Mouse (Mus musculus) forebrain, embryonic 12.5 days (tissue): ENCODE results near the gene Crbn. TPM values are rescaled to one million over a fixed set of nuclear protein-coding genes. Genes with fewer than 3 reads are reported as not detected.

ENCODE experiments used
- ATAC-seq: fragments of 200-750 bp; cut with Nextera tagmentation; 2 replicates; pipeline ENCODE4 v1.8.0; 2017; ENCODE audit warnings: moderate TSS enrichment; ENCODE audit not compliant: low FRiP score
- H3K27ac ChIP-seq: fragments of 300-500 bp; sonication (generic); 2 replicates; pipeline ENCODE4 v1.5.1; 2016; ENCODE audit warnings: mild to moderate bottlenecking
- H3K27me3 ChIP-seq: fragments of 300-500 bp; sonication (generic); 2 replicates; pipeline ENCODE4 v1.6.1; 2016; ENCODE audit warnings: mild to moderate bottlenecking
- H3K36me3 ChIP-seq: fragments of 300-500 bp; sonication (generic); replicated peaks from 2 replicates; pipeline ENCODE4 v1.6.1; 2016; ENCODE audit warnings: mild to moderate bottlenecking
- H3K4me1 ChIP-seq: fragments of 300-500 bp; sonication (generic); 2 replicates; pipeline ENCODE4 v1.6.1; 2016
- H3K4me2 ChIP-seq: fragments of 300-500 bp; sonication (generic); 2 replicates; pipeline ENCODE4 v1.6.1; 2016; ENCODE audit warnings: mild to moderate bottlenecking, moderate library complexity
- H3K4me3 ChIP-seq: fragments of 300-500 bp; sonication (generic); replicated peaks from 2 replicates; pipeline ENCODE4 v1.5.1; 2016; ENCODE audit warnings: mild to moderate bottlenecking
- H3K9ac ChIP-seq: fragments of 300-500 bp; sonication (generic); 2 replicates; pipeline ENCODE4 v1.6.1; 2016; ENCODE audit warnings: mild to moderate bottlenecking
- H3K9me3 ChIP-seq: fragments of 300-500 bp; sonication (generic); 2 replicates; pipeline ENCODE4 v1.6.1; 2016
- WGBS: fragments of 180-500 bp; shearing (Covaris S2); methylation state at CpG from one replicate; pipeline ENCODE4 v1.1.7; 2016; 5-methylcytosine and 5-hydroxymethylcytosine counted together
- polyA plus RNA-seq: library from polyadenylated mRNA; unstranded; fragments of >200 nt; fragmentation: Nextera tagmentation; extraction: Ambion mirVana; gene quantifications from 2 replicates; pipeline ENCODE4 v1.2.1, GENCODE M21; 2016

Gene Crbn
- polyA plus RNA-seq, 1 experiment from 2014 or later, result 48.3 TPM

GRCm38 (mm10) chr6:106758299-106758698 lies 41.6 kb downstream of the Crbn start:
- H3K9ac ChIP-seq, result no peak overlapping the region
- WGBS, result 84% methylated on average over 3 of the region's 3 CpGs
- H3K9me3 ChIP-seq, result no peaks in the 10 kb centered on the region
- H3K4me1 ChIP-seq, result no peaks in the 10 kb centered on the region
- H3K27me3 ChIP-seq, result no peaks in the 10 kb centered on the region
- no peak overlapping the region for H3K4me3 ChIP-seq
- H3K36me3 ChIP-seq, result no peaks in the 10 kb centered on the region
- H3K4me2 ChIP-seq, result no peak overlapping the region
- ATAC-seq, result no peak
- H3K27ac ChIP-seq, result no peak overlapping the region

- Histone ChIP-seq H3K4me3 (no peak overlapping the region), H3K4me1 (no peaks in the 10 kb centered on the region), H3K27ac (no peak overlapping the region), H3K9ac (no peak overlapping the region), H3K4me2 (no peak overlapping the region), H3K9me3 (no peaks in the 10 kb centered on the region), H3K36me3 (no peaks in the 10 kb centered on the region), H3K27me3 (no peaks in the 10 kb centered on the region)
- 85% methylated on average over 7 of the region's 7 CpGs for whole genome bisulfite sequencing
- ATAC-seq, result no peak
These were observed 49.6 kb downstream of the Crbn start for GRCm38 (mm10) chr6:106750291-106750690.

GRCm38 (mm10) chr6:106748887-106749388 lies 50.9 kb downstream of the Crbn start, which contains the start of gene Il5ra:
TSS of gene Il5ra (minus strand) at chr6:106749037.
- Histone ChIP-seq H3K27me3 (no peaks in the 10 kb centered on the region), H3K27ac (no peak within 1 kb of the TSS)
- 79% methylated on average over 6 of the region's 6 CpGs for WGBS

GRCm38 (mm10) chr6:106747804-106748203 lies 52.1 kb downstream of the Crbn start:
- Histone ChIP-seq H3K4me3 (no peak overlapping the region), H3K4me2 (no peak overlapping the region), H3K4me1 (no peaks in the 10 kb centered on the region), H3K9me3 (no peaks in the 10 kb centered on the region), H3K27me3 (no peaks in the 10 kb centered on the region), H3K27ac (no peak overlapping the region), H3K9ac (no peak overlapping the region), H3K36me3 (no peaks in the 10 kb centered on the region)
- ATAC-seq, result no peak
- WGBS, result 85% methylated on average over 3 of the region's 3 CpGs

More at GRCm38 (mm10) chr6:106748887-106749388, 50.9 kb downstream of the Crbn start, which contains the start of gene Il5ra:
- Histone ChIP-seq H3K36me3 (no peaks in the 10 kb centered on the region), H3K9me3 (no peaks in the 10 kb centered on the region), H3K4me1 (no peaks in the 10 kb centered on the region), H3K4me2 (no peak within 1 kb of the TSS), H3K4me3 (no peak within 1 kb of the TSS), H3K9ac (no peak within 1 kb of the TSS)
- ATAC-seq, result no peak

- Histone ChIP-seq H3K36me3 (no peaks in the 10 kb centered on the region), H3K27ac (no peak overlapping the region), H3K9ac (no peak overlapping the region), H3K9me3 (no peaks in the 10 kb centered on the region), H3K4me2 (no peak overlapping the region), H3K27me3 (no peaks in the 10 kb centered on the region), H3K4me1 (no peaks in the 10 kb centered on the region), H3K4me3 (no peak overlapping the region)
- WGBS, result 93% methylated on average over 5 of the region's 5 CpGs
- no peak for ATAC-seq
These were observed 52.6 kb downstream of the Crbn start for GRCm38 (mm10) chr6:106747251-106747650.

GRCm38 (mm10) chr6:106745673-106746394 lies 54.0 kb downstream of the Crbn start:
- Histone ChIP-seq H3K36me3 (no peaks in the 10 kb centered on the region), H3K9me3 (no peaks in the 10 kb centered on the region), H3K27me3 (no peaks in the 10 kb centered on the region), H3K4me3 (no peak overlapping the region), H3K9ac (no peak overlapping the region), H3K4me2 (no peak overlapping the region), H3K4me1 (no peaks in the 10 kb centered on the region), H3K27ac (no peak overlapping the region)
- no peak for ATAC-seq
- WGBS, result 90% methylated on average over 7 of the region's 7 CpGs

- Histone ChIP-seq H3K27me3 (no peaks in the 10 kb centered on the region), H3K4me2 (no peak overlapping the region), H3K9ac (no peak overlapping the region), H3K9me3 (no peaks in the 10 kb centered on the region), H3K36me3 (no peaks in the 10 kb centered on the region), H3K27ac (no peak overlapping the region), H3K4me3 (no peak overlapping the region), H3K4me1 (no peaks in the 10 kb centered on the region)
- ATAC-seq, result no peak
- 83% methylated on average over 7 of the region's 7 CpGs for WGBS
These were observed 56.2 kb downstream of the Crbn start for GRCm38 (mm10) chr6:106743556-106744233.

- ATAC-seq, result no peak
- Histone ChIP-seq H3K27ac (no peak overlapping the region), H3K4me2 (no peak overlapping the region), H3K4me1 (no peaks in the 10 kb centered on the region), H3K36me3 (no peaks in the 10 kb centered on the region), H3K4me3 (no peak overlapping the region), H3K9ac (no peak overlapping the region), H3K27me3 (no peaks in the 10 kb centered on the region), H3K9me3 (no peaks in the 10 kb centered on the region)
- 86% methylated on average over 1 of the region's 1 CpGs for WGBS
These were observed 59.5 kb downstream of the Crbn start for GRCm38 (mm10) chr6:106740244-106740825.

GRCm38 (mm10) chr6:106738229-106738628 lies 61.6 kb downstream of the Crbn start:
- H3K27ac ChIP-seq, result no peak overlapping the region
- no peaks in the 10 kb centered on the region for H3K36me3 ChIP-seq
- no peak for ATAC-seq
- no peak overlapping the region for H3K9ac ChIP-seq
- no peaks in the 10 kb centered on the region for H3K4me1 ChIP-seq
- H3K4me3 ChIP-seq, result no peak overlapping the region
- no peaks in the 10 kb centered on the region for H3K27me3 ChIP-seq
- 81% methylated on average over 3 of the region's 3 CpGs for WGBS
- no peaks in the 10 kb centered on the region for H3K9me3 ChIP-seq
- H3K4me2 ChIP-seq, result no peak overlapping the region

- Histone ChIP-seq H3K4me1 (no peaks in the 10 kb centered on the region), H3K4me2 (no peak overlapping the region), H3K9ac (no peak overlapping the region), H3K9me3 (no peaks in the 10 kb centered on the region), H3K27ac (no peak overlapping the region), H3K36me3 (no peaks in the 10 kb centered on the region), H3K4me3 (no peak overlapping the region), H3K27me3 (no peaks in the 10 kb centered on the region)
- ATAC-seq, result no peak
- 80% methylated on average over 4 of the region's 4 CpGs for WGBS
These were observed 67.3 kb downstream of the Crbn start for GRCm38 (mm10) chr6:106732563-106732962.
